Mouse (Mus musculus): Measurements from ENCODE around the gene Pdp2.

GRCm38 (mm10) chr8:104632486-104632885 is 41.2 kb downstream of the Pdp2 start:
- TF ChIP-seq CTCF (IDR thresholded peaks at IDR 0.05; ENCODE audit: borderline replicate concordance, extremely low read depth, insufficient read depth, insufficient read length) (no peak), POLR2A (IDR thresholded peaks at IDR 0.05; ENCODE audit: borderline replicate concordance, extremely low read depth, insufficient read depth, insufficient read length, poor library complexity, severe bottlenecking) (no peak)

All from brain, embryonic 14.5 days (tissue).